Mouse (Mus musculus) embryonic fibroblast, embryonic 13.5 days (primary cell): ENCODE results near the gene Pnkd.

Experiments
- CTCF ChIP-seq: IDR thresholded peaks from 2 replicates; pipeline ENCODE4 v1.5.1; 2011; ENCODE audit warnings: mild to moderate bottlenecking, control low read depth, low read length, moderate library complexity, borderline replicate concordance; ENCODE audit not compliant: insufficient read depth
- POLR2A ChIP-seq: IDR thresholded peaks from 2 replicates; pipeline ENCODE4 v1.6.1; 2011; ENCODE audit warnings: low read depth, mild to moderate bottlenecking, control low read depth, low read length, moderate library complexity

DNA sequence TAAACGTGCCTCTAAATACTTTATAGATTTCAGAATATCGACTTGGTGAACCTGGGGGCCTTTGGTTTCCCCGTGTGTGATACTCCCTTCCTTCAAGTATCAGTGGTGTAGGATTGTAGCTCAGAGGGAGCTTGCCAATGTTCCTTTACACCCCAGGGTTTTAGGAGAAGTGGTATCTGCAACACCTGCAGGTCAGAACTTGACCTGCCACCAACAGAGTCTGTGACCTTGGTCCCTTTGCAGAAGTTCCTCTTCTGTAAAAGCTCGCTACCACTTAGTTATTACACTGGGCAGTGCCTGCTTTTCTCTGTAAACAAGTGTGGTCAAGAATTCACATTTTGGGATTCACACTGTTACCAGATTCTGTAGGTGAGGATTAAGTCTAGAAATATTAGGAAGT is 34.6 kb upstream of the Pnkd start:
- no peak for TF ChIP-seq POLR2A
- TF ChIP-seq CTCF = no peak
